ENCODE assay signal across 23 mouse cellular contexts in the genomic region with DNA sequence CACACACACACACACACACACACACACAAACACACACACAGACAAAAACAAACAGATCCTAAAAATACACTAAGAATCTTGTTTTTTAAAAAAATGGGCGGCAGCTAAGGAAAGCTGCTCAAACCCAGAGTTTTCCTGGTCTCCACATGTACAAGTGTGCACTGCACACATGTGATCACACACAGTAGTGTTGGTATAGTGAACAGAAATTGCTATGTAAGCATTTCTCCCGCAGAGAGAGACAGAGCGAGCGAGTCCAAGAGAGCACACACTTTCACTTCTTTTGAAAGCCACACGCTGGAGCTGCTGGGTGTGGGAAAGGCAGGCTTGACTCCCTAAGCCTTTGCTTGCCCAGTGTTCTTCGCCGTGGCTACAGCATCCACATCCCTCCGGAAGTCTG. TPM values are rescaled to one million over a fixed set of nuclear protein-coding genes. Genes with fewer than 3 reads are reported as not detected.
DNase-seq lines count a peak whose midpoint lies in the region; ATAC-seq and TF ChIP-seq lines count a peak whose summit lies in the region.
"Had no signal": no experiment of that assay in that cellular context is flagged by ENCODE, and none has a peak within 500 bp of the region (broad histone marks: within the 10 kb centered on the region; RNA-seq: fewer than 3 reads in every experiment).

No protein-coding gene starts in this region.

- in situ Hi-C loops in CH12.LX (cut with MboI; ENCODE audit: low pct_ligation_motif_present, low pct_unique_long_range_greater_than_20kb, low sequenced_read_pairs) (no loop called here), ES-E14 (cut with MboI; ENCODE audit: low sequenced_read_pairs in 2 of 2, unreplicated experiment in 2 of 2) (no loop called here)

- H3K27me3 ChIP-seq in forebrain, embryonic 16.5 days (replicated peaks; ENCODE audit: control insufficient read depth, insufficient read depth, low read length): no peaks in the 10 kb centered on the region
- no peaks in the 10 kb centered on the region for H3K27me3 ChIP-seq in forebrain, embryonic 15.5 days
- H3K27me3 ChIP-seq in hindbrain, postnatal 0 days (ENCODE audit: insufficient read depth, low read length): no peaks in the 10 kb centered on the region
- no peaks in the 10 kb centered on the region for H3K27me3 ChIP-seq in hindbrain, embryonic 12.5 days
- H3K27me3 ChIP-seq in CH12.LX (replicated peaks): no peaks in the 10 kb centered on the region
- H3K27me3 ChIP-seq in midbrain, embryonic 14.5 days (ENCODE audit: control insufficient read depth, insufficient read depth, low read length): no peaks in the 10 kb centered on the region
- H3K27me3 ChIP-seq: Patski had no signal

- H3K9ac ChIP-seq in forebrain, embryonic 16.5 days (replicated peaks; ENCODE audit: low read depth, low read length): 0 out of 2 replicates have a peak overlapping the region, but pooled peaks have one; percentile 17
- H3K9ac ChIP-seq in forebrain, embryonic 15.5 days (replicated peaks): no peak overlapping the region
- H3K9ac ChIP-seq in hindbrain, postnatal 0 days (replicated peaks; ENCODE audit: low read length): no peak overlapping the region
- no peak overlapping the region for H3K9ac ChIP-seq in hindbrain, embryonic 12.5 days
- no peak overlapping the region for H3K9ac ChIP-seq in CH12.LX (ENCODE audit: insufficient read depth, low read depth)
- no peak overlapping the region for H3K9ac ChIP-seq in ES-E14 (ENCODE audit: insufficient read depth, low read depth, low read length, poor library complexity, severe bottlenecking)
- H3K9ac ChIP-seq in midbrain, embryonic 14.5 days (replicated peaks; ENCODE audit: low read length): no peak overlapping the region

- no peak overlapping the region for H3K4me3 ChIP-seq in forebrain, embryonic 16.5 days (replicated peaks; ENCODE audit: low read length)
- H3K4me3 ChIP-seq in forebrain, embryonic 15.5 days: no peak overlapping the region
- no peak overlapping the region for H3K4me3 ChIP-seq in hindbrain, postnatal 0 days (ENCODE audit: low read length)
- H3K4me3 ChIP-seq in hindbrain, embryonic 12.5 days: no peak overlapping the region
- H3K4me3 ChIP-seq in CH12.LX (replicated peaks in 1 of 3; ENCODE audit: low read depth in 2 of 3, low read length in 2 of 3, poor library complexity in 1 of 3) (no peak overlapping the region), ES-E14 (ENCODE audit: insufficient read depth in 1 of 2, low read depth in 1 of 2, low read length in 2 of 2, poor library complexity in 1 of 2, severe bottlenecking in 1 of 2) (no peak overlapping the region)
- H3K4me3 ChIP-seq in midbrain, embryonic 14.5 days (replicated peaks; ENCODE audit: low read depth, low read length): no peak overlapping the region

- DNase-seq in hindbrain, postnatal 0 days (ENCODE audit: low spot score): peak; percentile 11
- DNase-seq in CH12.LX (ENCODE audit: extremely low read depth) (no peak), ES-E14 (ENCODE audit: low read depth, low spot score) (no peak)
- no peak for DNase-seq in midbrain, embryonic 14.5 days
- DNase-seq in adrenal gland, adult 2 months: no peak
- DNase-seq: adrenal gland, adult 8-10 months; adrenal gland, postnatal 10 days; adrenal gland, postnatal 14 days; adrenal gland, postnatal 25 days; adrenal gland, postnatal 36 days; B cell, adult 2 months; cerebellum, adult 11 months; cerebellum, adult 11-12 months; cerebellum, adult 18-20 months; cerebellum, adult 2 months; cerebellum, adult 8-10 months had no signal

- no peak for TF ChIP-seq RAD21 in CH12.LX (IDR thresholded peaks at IDR 0.05; ENCODE audit: low read depth, low read length)

- H3K27ac ChIP-seq in forebrain, embryonic 16.5 days (ENCODE audit: low read length): no peak overlapping the region
- no peak overlapping the region for H3K27ac ChIP-seq in forebrain, embryonic 15.5 days (replicated peaks)
- H3K27ac ChIP-seq in hindbrain, postnatal 0 days: no peak overlapping the region
- H3K27ac ChIP-seq in hindbrain, embryonic 12.5 days: no peak overlapping the region
- H3K27ac ChIP-seq in CH12.LX (ENCODE audit: insufficient read depth, low read depth) (no peak overlapping the region), ES-E14 (ENCODE audit: insufficient read depth, low read depth, low read length, poor library complexity, severe bottlenecking) (no peak overlapping the region)
- no peak overlapping the region for H3K27ac ChIP-seq in midbrain, embryonic 14.5 days (replicated peaks; ENCODE audit: low read depth, low read length)

- no peak for TF ChIP-seq CTCF in hindbrain, postnatal 0 days (IDR thresholded peaks at IDR 0.05; ENCODE audit: low read depth)
- no peak for TF ChIP-seq CTCF in CH12.LX (conservative IDR thresholded peaks at IDR 0.05 in 1 of 2, IDR thresholded peaks at IDR 0.05 in 1 of 2; ENCODE audit: low read depth in 2 of 2, low read length in 2 of 2)

- TF ChIP-seq POLR2A in CH12.LX (IDR thresholded peaks at IDR 0.05; ENCODE audit: low read depth, low read length): no peak

- H3K4me2 ChIP-seq in forebrain, embryonic 16.5 days (ENCODE audit: low read length): no peak overlapping the region
- H3K4me2 ChIP-seq in forebrain, embryonic 15.5 days (replicated peaks): no peak overlapping the region
- H3K4me2 ChIP-seq in hindbrain, postnatal 0 days (ENCODE audit: low read depth, low read length): no peak overlapping the region
- H3K4me2 ChIP-seq in hindbrain, embryonic 12.5 days (replicated peaks): no peak overlapping the region
- H3K4me2 ChIP-seq in CH12.LX (ENCODE audit: insufficient read depth, low read depth, poor library complexity, severe bottlenecking): no peak overlapping the region
- H3K4me2 ChIP-seq in midbrain, embryonic 14.5 days (ENCODE audit: low read length): no peak overlapping the region

- ATAC-seq in forebrain, embryonic 16.5 days: no peak
- ATAC-seq in forebrain, embryonic 15.5 days (replicated peaks): no peak
- ATAC-seq in hindbrain, postnatal 0 days: no peak
- no peak for ATAC-seq in hindbrain, embryonic 12.5 days (ENCODE audit: low FRiP score)
- ATAC-seq in midbrain, embryonic 14.5 days (ENCODE audit: low FRiP score, low TSS enrichment): no peak
- ATAC-seq: activated CD4-positive, CD25-positive, alpha-beta regulatory T cell, adult 4 months; CD4-positive, CD25-positive, alpha-beta regulatory T cell, adult 4 months; Patski had no signal

- no peaks in the 10 kb centered on the region for H3K36me3 ChIP-seq in forebrain, embryonic 16.5 days (ENCODE audit: control insufficient read depth, insufficient read depth)
- no peaks in the 10 kb centered on the region for H3K36me3 ChIP-seq in forebrain, embryonic 15.5 days
- no peaks in the 10 kb centered on the region for H3K36me3 ChIP-seq in hindbrain, postnatal 0 days (ENCODE audit: insufficient read depth, low read length)
- H3K36me3 ChIP-seq in hindbrain, embryonic 12.5 days: no peaks in the 10 kb centered on the region
- peaks cover 33 to 87% of the 10 kb centered on the region in 2 experiments for H3K36me3 ChIP-seq in CH12.LX (replicated peaks in 1 of 2; ENCODE audit: control insufficient read depth in 1 of 2, insufficient read depth in 1 of 2, low read length in 1 of 2)
- no peaks in the 10 kb centered on the region; the same call in 1 of the 2 replicates for H3K36me3 ChIP-seq in ES-E14 (ENCODE audit: control insufficient read depth, insufficient read depth, low read length, poor library complexity, severe bottlenecking)
- no peaks in the 10 kb centered on the region for H3K36me3 ChIP-seq in midbrain, embryonic 14.5 days (ENCODE audit: control insufficient read depth, insufficient read depth, low read length)
- H3K36me3 ChIP-seq: G1E had no signal

- 90% methylated on average over 8 of the region's 8 CpGs for WGBS in forebrain, embryonic 16.5 days
- 90% methylated on average over 8 of the region's 8 CpGs for WGBS in forebrain, embryonic 15.5 days
- WGBS in hindbrain, postnatal 0 days: 74% methylated on average over 8 of the region's 8 CpGs
- 86% methylated on average over 8 of the region's 8 CpGs for WGBS in hindbrain, embryonic 12.5 days
- 87% methylated on average over 8 of the region's 8 CpGs for WGBS in midbrain, embryonic 14.5 days

- H3K79me2 ChIP-seq in CH12.LX (replicated peaks; ENCODE audit: control insufficient read depth, extremely low read depth, insufficient read depth, poor library complexity, severe bottlenecking): peaks cover 52% of the 10 kb centered on the region

- no peak for TF ChIP-seq EP300 in CH12.LX (IDR thresholded peaks at IDR 0.05; ENCODE audit: low read length)

- H3K4me1 ChIP-seq in forebrain, embryonic 16.5 days (replicated peaks; ENCODE audit: control insufficient read depth, insufficient read depth, low read length): peaks cover 16% of the 10 kb centered on the region
- H3K4me1 ChIP-seq in forebrain, embryonic 15.5 days: peaks cover 18% of the 10 kb centered on the region
- H3K4me1 ChIP-seq in hindbrain, postnatal 0 days (ENCODE audit: insufficient read depth, low read length): peaks cover 10% of the 10 kb centered on the region
- H3K4me1 ChIP-seq in hindbrain, embryonic 12.5 days: peaks cover 33% of the 10 kb centered on the region
- H3K4me1 ChIP-seq in CH12.LX (ENCODE audit: control insufficient read depth in 1 of 2, insufficient read depth in 2 of 2): peaks cover 33 to 79% of the 10 kb centered on the region in 2 experiments
- no peaks in the 10 kb centered on the region for H3K4me1 ChIP-seq in ES-E14 (ENCODE audit: control insufficient read depth in 2 of 2, insufficient read depth in 2 of 2, low read length in 2 of 2, poor library complexity in 1 of 2)
- peaks cover 15% of the 10 kb centered on the region for H3K4me1 ChIP-seq in midbrain, embryonic 14.5 days (ENCODE audit: control insufficient read depth, insufficient read depth, low read length)

- H3K9me3 ChIP-seq in forebrain, embryonic 16.5 days (ENCODE audit: control insufficient read depth, low read length): no peaks in the 10 kb centered on the region
- H3K9me3 ChIP-seq in forebrain, embryonic 15.5 days: no peaks in the 10 kb centered on the region
- H3K9me3 ChIP-seq in hindbrain, postnatal 0 days (ENCODE audit: low read length): no peaks in the 10 kb centered on the region
- no peaks in the 10 kb centered on the region for H3K9me3 ChIP-seq in hindbrain, embryonic 12.5 days (replicated peaks)
- H3K9me3 ChIP-seq in CH12.LX (replicated peaks; ENCODE audit: low read length) (peaks cover 12% of the 10 kb centered on the region), ES-E14 (ENCODE audit: control insufficient read depth, insufficient read depth, low read depth, low read length) (no peaks in the 10 kb centered on the region)
- no peaks in the 10 kb centered on the region for H3K9me3 ChIP-seq in midbrain, embryonic 14.5 days (ENCODE audit: control insufficient read depth, low read length)
- H3K9me3 ChIP-seq: G1E had no signal

- dilution Hi-C loops in CH12.LX (cut with MboI; ENCODE audit: extremely low pct_ligation_motif_present, extremely low pct_unique_long_range_greater_than_20kb, low sequenced_read_pairs): no loop called here

RNA-seq across cellular contexts. Expression of a gene that starts 58.5 kb away (rescaled TPM):
- polyA plus RNA-seq in forebrain, embryonic 16.5 days (2015; fragmentation: Nextera tagmentation; extraction: Ambion mirVana): 4.1 and 5.8 TPM in 2 replicates
- 3.6 and 4.5 TPM in 2 replicates for polyA plus RNA-seq in forebrain, embryonic 15.5 days (2015; fragmentation: Nextera tagmentation; extraction: Ambion mirVana)
- total RNA-seq in hindbrain, postnatal 0 days (2014; rRNA removed): 14.2 and 22.3 TPM in 2 replicates
- polyA plus RNA-seq in hindbrain, postnatal 0 days (2015; fragmentation: Nextera tagmentation; extraction: Ambion mirVana): 10.4 and 10.8 TPM in 2 replicates
- polyA plus RNA-seq in hindbrain, embryonic 12.5 days (2016; fragmentation: Nextera tagmentation; extraction: Ambion mirVana): 11.8 and 12.2 TPM in 2 replicates
- total RNA-seq in CH12.LX (2012; rRNA removed): not detected in 2 replicates
- total RNA-seq in CH12.LX (2014; rRNA removed): 0.35 TPM in 1 of 2 replicates, not detected in the other
- polyA plus RNA-seq in CH12.LX (2012; ENCODE audit: insufficient read length, low read depth): 0.13 and 0.34 TPM in 2 replicates
- total RNA-seq in ES-E14 (2012; rRNA removed): 0.69 and 0.89 TPM in 2 replicates
- polyA plus RNA-seq in midbrain, embryonic 14.5 days (2014; fragmentation: Nextera tagmentation; extraction: Ambion mirVana): 3.2 and 4.5 TPM in 2 replicates
- 1 to 10 TPM; 8.3 to 9.9 TPM for total RNA-seq in adrenal gland, adult 2 months (2021)
- 16.8 and 21.3 TPM in 2 replicates for polyA plus RNA-seq in adrenal gland, adult 2 months (2012; rRNA removed)
- polyA plus RNA-seq: G1E had no signal
